Mouse (Mus musculus) embryo, embryonic 11 days (tissue): ENCODE data around the gene Tmem213.

ENCODE experiments used
- DNase-seq: peaks from one replicate; pipeline ENCODE4 v3.0.0-alpha.2; 2015

Gene Tmem213

GRCm38 (mm10) chr6:38159576-38159975 lies 50.5 kb downstream of the Tmem213 start:
- no peak for DNase-seq

GRCm38 (mm10) chr6:38160102-38160501 lies 51.0 kb downstream of the Tmem213 start:
- DNase-seq = peak; percentile 89

GRCm38 (mm10) chr6:38160556-38160955 lies 51.5 kb downstream of the Tmem213 start:
- no peak for DNase-seq

- DNase-seq = no peak
Observed at GRCm38 (mm10) chr6:38162825-38163504, 53.9 kb downstream of the Tmem213 start.

- no peak for DNase-seq
Observed at GRCm38 (mm10) chr6:38164705-38165104, 55.6 kb downstream of the Tmem213 start.

- DNase-seq = peak; percentile 54
Observed at GRCm38 (mm10) chr6:38165385-38165784, 56.3 kb downstream of the Tmem213 start.
